Mouse (Mus musculus): ENCODE data around the gene Plekhh1. TPM values are rescaled to one million over a fixed set of nuclear protein-coding genes. Genes with fewer than 3 reads are reported as not detected.
A peak's percentile ranks its signal among the peaks of the same experiment; 100 is the strongest.
"Not testable (repeated sequence)": the region's sequence is repeated elsewhere in the genome, so short reads cannot be mapped to it uniquely, and the experiment has no call there.

Gene Plekhh1
- polyA plus RNA-seq, 1 experiment: 2.7 TPM

GRCm38 (mm10) chr12:79006478-79007125 lies 22.4 kb upstream of the Plekhh1 start:
- peaks cover 2% of the 10 kb centered on the region; the same call in 1 of the 2 replicates for H3K27me3 ChIP-seq (ENCODE audit: control insufficient read depth, insufficient read depth, low read length)
- no peak for TF ChIP-seq POLR2A (IDR thresholded peaks at IDR 0.05; ENCODE audit: control insufficient read depth, low read depth, low read length)
- H3K4me1 ChIP-seq (ENCODE audit: control insufficient read depth, insufficient read depth, low read length): no peaks in the 10 kb centered on the region; the same call in 1 of the 2 replicates
- H3K4me3 ChIP-seq (ENCODE audit: control insufficient read depth, low read depth, low read length): peak overlapping the region; percentile 92
- no peaks in the 10 kb centered on the region for H3K36me3 ChIP-seq (ENCODE audit: control insufficient read depth, insufficient read depth, low read length)
- no peak overlapping the region for H3K27ac ChIP-seq (ENCODE audit: control insufficient read depth, insufficient read depth, low read depth, low read length)

GRCm38 (mm10) chr12:79007126-79007753 lies 21.7 kb upstream of the Plekhh1 start, which contains the start of gene Tmem229b:
Tmem229b (minus strand) TSS chr12:79007627.
- peak within 1 kb of the TSS; percentile 92 for H3K4me3 ChIP-seq (ENCODE audit: control insufficient read depth, low read depth, low read length)
- peaks cover 2% of the 10 kb centered on the region; the same call in 1 of the 2 replicates for H3K27me3 ChIP-seq (ENCODE audit: control insufficient read depth, insufficient read depth, low read length)
- no peak for TF ChIP-seq POLR2A (IDR thresholded peaks at IDR 0.05; ENCODE audit: control insufficient read depth, low read depth, low read length)
- TF ChIP-seq CTCF (IDR thresholded peaks at IDR 0.05; ENCODE audit: control insufficient read depth, insufficient read depth, insufficient replicate concordance, low read depth, low read length): no peak
- H3K4me1 ChIP-seq (ENCODE audit: control insufficient read depth, insufficient read depth, low read length): no peaks in the 10 kb centered on the region; the same call in 1 of the 2 replicates
- 0 out of 2 replicates have a peak within 1 kb of the TSS, but pooled peaks have one; percentile 19 for H3K27ac ChIP-seq (ENCODE audit: control insufficient read depth, insufficient read depth, low read depth, low read length)
- no peaks in the 10 kb centered on the region for H3K36me3 ChIP-seq (ENCODE audit: control insufficient read depth, insufficient read depth, low read length)

- TF ChIP-seq CTCF (IDR thresholded peaks at IDR 0.05; ENCODE audit: control insufficient read depth, insufficient read depth, insufficient replicate concordance, low read depth, low read length) (no peak), POLR2A (IDR thresholded peaks at IDR 0.05; ENCODE audit: control insufficient read depth, low read depth, low read length) (no peak)
- Histone ChIP-seq H3K36me3 (ENCODE audit: control insufficient read depth, insufficient read depth, low read length) (no peaks in the 10 kb centered on the region), H3K27ac (ENCODE audit: control insufficient read depth, insufficient read depth, low read depth, low read length) (no peak overlapping the region), H3K4me1 (ENCODE audit: control insufficient read depth, insufficient read depth, low read length) (no peaks in the 10 kb centered on the region; the same call in 1 of the 2 replicates), H3K4me3 (ENCODE audit: control insufficient read depth, low read depth, low read length) (no peak overlapping the region), H3K27me3 (ENCODE audit: control insufficient read depth, insufficient read depth, low read length) (peaks cover 2% of the 10 kb centered on the region; the same call in 1 of the 2 replicates)
Observed at GRCm38 (mm10) chr12:79010569-79010968, 18.4 kb upstream of the Plekhh1 start.

- Histone ChIP-seq H3K4me3 (ENCODE audit: control insufficient read depth, low read depth, low read length) (no peak overlapping the region), H3K27ac (ENCODE audit: control insufficient read depth, insufficient read depth, low read depth, low read length) (no peak overlapping the region), H3K4me1 (ENCODE audit: control insufficient read depth, insufficient read depth, low read length) (no peaks in the 10 kb centered on the region), H3K27me3 (ENCODE audit: control insufficient read depth, insufficient read depth, low read length) (no peaks in the 10 kb centered on the region), H3K36me3 (ENCODE audit: control insufficient read depth, insufficient read depth, low read length) (no peaks in the 10 kb centered on the region)
- no peak for TF ChIP-seq POLR2A (IDR thresholded peaks at IDR 0.05; ENCODE audit: control insufficient read depth, low read depth, low read length)
- TF ChIP-seq CTCF (IDR thresholded peaks at IDR 0.05; ENCODE audit: control insufficient read depth, insufficient read depth, insufficient replicate concordance, low read depth, low read length): no peak
Observed at GRCm38 (mm10) chr12:79016109-79016508, 12.9 kb upstream of the Plekhh1 start.

GRCm38 (mm10) chr12:79017994-79018399 lies 11.0 kb upstream of the Plekhh1 start:
- Histone ChIP-seq H3K27me3 (ENCODE audit: control insufficient read depth, insufficient read depth, low read length) (no peaks in the 10 kb centered on the region), H3K27ac (ENCODE audit: control insufficient read depth, insufficient read depth, low read depth, low read length) (no peak overlapping the region)

GRCm38 (mm10) chr12:79021902-79022301 lies 7.1 kb upstream of the Plekhh1 start:
- Histone ChIP-seq H3K4me1 (ENCODE audit: control insufficient read depth, insufficient read depth, low read length) (no peaks in the 10 kb centered on the region), H3K4me3 (ENCODE audit: control insufficient read depth, low read depth, low read length) (no peak overlapping the region), H3K36me3 (ENCODE audit: control insufficient read depth, insufficient read depth, low read length) (no peaks in the 10 kb centered on the region), H3K27me3 (ENCODE audit: control insufficient read depth, insufficient read depth, low read length) (no peaks in the 10 kb centered on the region), H3K27ac (ENCODE audit: control insufficient read depth, insufficient read depth, low read depth, low read length) (no peak overlapping the region)
- TF ChIP-seq CTCF (IDR thresholded peaks at IDR 0.05; ENCODE audit: control insufficient read depth, insufficient read depth, insufficient replicate concordance, low read depth, low read length) (no peak), POLR2A (IDR thresholded peaks at IDR 0.05; ENCODE audit: control insufficient read depth, low read depth, low read length) (no peak)

More at GRCm38 (mm10) chr12:79017994-79018399, 11.0 kb upstream of the Plekhh1 start:
- no peaks in the 10 kb centered on the region for H3K4me1 ChIP-seq (ENCODE audit: control insufficient read depth, insufficient read depth, low read length)
- no peak for TF ChIP-seq CTCF (IDR thresholded peaks at IDR 0.05; ENCODE audit: control insufficient read depth, insufficient read depth, insufficient replicate concordance, low read depth, low read length)
- no peak for TF ChIP-seq POLR2A (IDR thresholded peaks at IDR 0.05; ENCODE audit: control insufficient read depth, low read depth, low read length)
- H3K36me3 ChIP-seq (ENCODE audit: control insufficient read depth, insufficient read depth, low read length): no peaks in the 10 kb centered on the region
- no peak overlapping the region for H3K4me3 ChIP-seq (ENCODE audit: control insufficient read depth, low read depth, low read length)

- Histone ChIP-seq H3K4me3 (ENCODE audit: control insufficient read depth, low read depth, low read length) (no peak overlapping the region), H3K27ac (ENCODE audit: control insufficient read depth, insufficient read depth, low read depth, low read length) (no peak overlapping the region), H3K4me1 (ENCODE audit: control insufficient read depth, insufficient read depth, low read length) (no peaks in the 10 kb centered on the region), H3K36me3 (ENCODE audit: control insufficient read depth, insufficient read depth, low read length) (no peaks in the 10 kb centered on the region), H3K27me3 (ENCODE audit: control insufficient read depth, insufficient read depth, low read length) (no peaks in the 10 kb centered on the region)
- peak; percentile 51; the same call in 1 of the 2 replicates for TF ChIP-seq CTCF (IDR thresholded peaks at IDR 0.05; ENCODE audit: control insufficient read depth, insufficient read depth, insufficient replicate concordance, low read depth, low read length)
- no peak for TF ChIP-seq POLR2A (IDR thresholded peaks at IDR 0.05; ENCODE audit: control insufficient read depth, low read depth, low read length)
Observed at GRCm38 (mm10) chr12:79022882-79023281, 6.1 kb upstream of the Plekhh1 start.

GRCm38 (mm10) chr12:79027526-79027925 lies 1.4 kb upstream of the Plekhh1 start:
- not testable (repeated sequence) for H3K36me3 ChIP-seq (ENCODE audit: control insufficient read depth, insufficient read depth, low read length); H3K4me1 ChIP-seq (ENCODE audit: control insufficient read depth, insufficient read depth, low read length); H3K4me3 ChIP-seq (ENCODE audit: control insufficient read depth, low read depth, low read length); H3K27me3 ChIP-seq (ENCODE audit: control insufficient read depth, insufficient read depth, low read length); H3K27ac ChIP-seq (ENCODE audit: control insufficient read depth, insufficient read depth, low read depth, low read length)
